Mouse (Mus musculus): ENCODE data around the gene Itgav. TPM values are rescaled to one million over a fixed set of nuclear protein-coding genes. Genes with fewer than 3 reads are reported as not detected.

Itgav gene
- polyA plus RNA-seq, 1 experiment from 2014 or later: 34.8 TPM

GRCm38 (mm10) chr2:83722936-83723335 is 1.3 kb upstream of the Itgav start:
- Histone ChIP-seq H3K27ac (ENCODE audit: low read length) (no peak overlapping the region), H3K27me3 (ENCODE audit: control insufficient read depth, insufficient read depth, low read length) (no peaks in the 10 kb centered on the region), H3K36me3 (ENCODE audit: control insufficient read depth, insufficient read depth) (no peaks in the 10 kb centered on the region), H3K4me1 (ENCODE audit: control insufficient read depth, insufficient read depth, low read length) (peaks cover 9% of the 10 kb centered on the region), H3K4me3 (ENCODE audit: low read length) (no peak overlapping the region), H3K9ac (ENCODE audit: low read length) (no peak overlapping the region), H3K4me2 (ENCODE audit: low read depth, low read length) (peak overlapping the region; percentile 88; the same call in 1 of the 2 replicates), H3K9me3 (replicated peaks; ENCODE audit: control insufficient read depth, low read length) (no peaks in the 10 kb centered on the region)
- no peak for ATAC-seq (replicated peaks; ENCODE audit: extremely low read depth, insufficient read depth, low FRiP score)

GRCm38 (mm10) chr2:83723346-83723745 is 851 bp upstream of the Itgav start:
- H3K4me1 ChIP-seq (ENCODE audit: control insufficient read depth, insufficient read depth, low read length): peaks cover 13% of the 10 kb centered on the region
- peak overlapping the region; percentile 92 for H3K4me3 ChIP-seq (ENCODE audit: low read length)
- no peak for ATAC-seq (replicated peaks; ENCODE audit: extremely low read depth, insufficient read depth, low FRiP score)
- WGBS: 43% methylated on average over 2 of the region's 2 CpGs
- H3K4me2 ChIP-seq (ENCODE audit: low read depth, low read length): peak overlapping the region; percentile 88
- H3K9ac ChIP-seq (ENCODE audit: low read length): peak overlapping the region; percentile 88
- H3K27me3 ChIP-seq (ENCODE audit: control insufficient read depth, insufficient read depth, low read length): no peaks in the 10 kb centered on the region
- H3K27ac ChIP-seq (ENCODE audit: low read length): peak overlapping the region; percentile 90
- no peaks in the 10 kb centered on the region for H3K9me3 ChIP-seq (replicated peaks; ENCODE audit: control insufficient read depth, low read length)
- no peaks in the 10 kb centered on the region for H3K36me3 ChIP-seq (ENCODE audit: control insufficient read depth, insufficient read depth)

GRCm38 (mm10) chr2:83724827-83725730 is 882 bp downstream of the Itgav start:
- Histone ChIP-seq H3K4me2 (ENCODE audit: low read depth, low read length) (peak overlapping the region; percentile 88), H3K36me3 (ENCODE audit: control insufficient read depth, insufficient read depth) (no peaks in the 10 kb centered on the region), H3K9ac (ENCODE audit: low read length) (peak overlapping the region; percentile 88), H3K4me3 (ENCODE audit: low read length) (peak overlapping the region; percentile 92), H3K27me3 (ENCODE audit: control insufficient read depth, insufficient read depth, low read length) (no peaks in the 10 kb centered on the region), H3K4me1 (ENCODE audit: control insufficient read depth, insufficient read depth, low read length) (peaks cover 27% of the 10 kb centered on the region), H3K9me3 (replicated peaks; ENCODE audit: control insufficient read depth, low read length) (no peaks in the 10 kb centered on the region), H3K27ac (ENCODE audit: low read length) (peak overlapping the region; percentile 90)
- ATAC-seq (replicated peaks; ENCODE audit: extremely low read depth, insufficient read depth, low FRiP score): peak; percentile 50
- 6% methylated on average over 39 of the region's 44 CpGs for WGBS

DNA sequence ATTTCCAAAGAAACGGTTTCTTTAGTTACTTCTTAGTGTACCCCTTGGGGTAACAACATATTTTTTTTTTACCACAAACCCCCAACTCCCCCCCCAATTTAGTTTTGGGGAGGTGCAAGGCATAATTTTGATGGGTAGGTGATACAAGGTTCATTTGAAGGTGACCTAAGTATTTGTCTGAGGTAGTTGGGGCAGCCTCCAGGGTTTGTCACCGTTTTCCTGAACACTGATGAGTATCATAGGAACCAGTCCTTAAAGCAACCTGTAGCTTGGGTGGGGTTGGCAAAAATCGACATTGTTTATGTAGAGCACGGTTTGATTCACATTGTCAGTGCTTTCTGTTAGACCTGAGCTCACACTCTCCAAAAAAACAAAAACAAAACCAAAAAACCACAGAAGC is 1.6 kb downstream of the Itgav start:
- 56% methylated on average over 4 of the region's 4 CpGs for WGBS
- peaks cover 27% of the 10 kb centered on the region for H3K4me1 ChIP-seq (ENCODE audit: control insufficient read depth, insufficient read depth, low read length)
- no peaks in the 10 kb centered on the region for H3K36me3 ChIP-seq (ENCODE audit: control insufficient read depth, insufficient read depth)
- peak overlapping the region; percentile 92 for H3K4me3 ChIP-seq (ENCODE audit: low read length)
- no peaks in the 10 kb centered on the region for H3K27me3 ChIP-seq (ENCODE audit: control insufficient read depth, insufficient read depth, low read length)
- H3K27ac ChIP-seq (ENCODE audit: low read length): no peak overlapping the region
- no peaks in the 10 kb centered on the region for H3K9me3 ChIP-seq (replicated peaks; ENCODE audit: control insufficient read depth, low read length)
- peak overlapping the region; percentile 88 for H3K9ac ChIP-seq (ENCODE audit: low read length)
- no peak for ATAC-seq (replicated peaks; ENCODE audit: extremely low read depth, insufficient read depth, low FRiP score)
- peak overlapping the region; percentile 88 for H3K4me2 ChIP-seq (ENCODE audit: low read depth, low read length)

DNA sequence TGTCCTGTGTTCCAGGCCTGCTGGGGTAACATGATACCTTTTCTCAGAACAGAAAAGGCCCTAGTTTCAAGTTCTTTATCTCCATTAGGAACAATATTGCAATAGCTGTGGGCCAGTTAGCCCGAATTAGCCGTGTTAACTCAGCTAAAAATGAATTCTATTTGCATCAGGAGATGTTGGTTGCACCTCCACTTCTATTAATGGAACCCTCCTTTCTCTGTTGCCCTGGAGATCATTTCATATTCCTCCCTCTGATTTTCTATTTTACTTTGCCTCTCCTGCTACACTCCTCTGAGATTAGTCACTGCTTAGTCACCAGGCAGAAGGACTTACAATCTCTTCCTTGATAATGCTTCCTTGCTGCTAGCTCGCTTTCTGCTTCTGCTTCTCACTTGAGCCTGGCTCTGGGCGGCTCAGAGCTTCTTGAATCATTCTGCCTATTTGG is 4.1 kb downstream of the Itgav start:
- no peak for ATAC-seq (replicated peaks; ENCODE audit: extremely low read depth, insufficient read depth, low FRiP score)
- Histone ChIP-seq H3K27me3 (ENCODE audit: control insufficient read depth, insufficient read depth, low read length) (no peaks in the 10 kb centered on the region), H3K4me1 (ENCODE audit: control insufficient read depth, insufficient read depth, low read length) (peaks cover 26% of the 10 kb centered on the region), H3K36me3 (ENCODE audit: control insufficient read depth, insufficient read depth) (no peaks in the 10 kb centered on the region), H3K9me3 (replicated peaks; ENCODE audit: control insufficient read depth, low read length) (no peaks in the 10 kb centered on the region), H3K4me2 (ENCODE audit: low read depth, low read length) (no peak overlapping the region), H3K4me3 (ENCODE audit: low read length) (no peak overlapping the region), H3K9ac (ENCODE audit: low read length) (no peak overlapping the region), H3K27ac (ENCODE audit: low read length) (peak overlapping the region; percentile 54)
- WGBS: 39% methylated on average over 4 of the region's 4 CpGs

DNA sequence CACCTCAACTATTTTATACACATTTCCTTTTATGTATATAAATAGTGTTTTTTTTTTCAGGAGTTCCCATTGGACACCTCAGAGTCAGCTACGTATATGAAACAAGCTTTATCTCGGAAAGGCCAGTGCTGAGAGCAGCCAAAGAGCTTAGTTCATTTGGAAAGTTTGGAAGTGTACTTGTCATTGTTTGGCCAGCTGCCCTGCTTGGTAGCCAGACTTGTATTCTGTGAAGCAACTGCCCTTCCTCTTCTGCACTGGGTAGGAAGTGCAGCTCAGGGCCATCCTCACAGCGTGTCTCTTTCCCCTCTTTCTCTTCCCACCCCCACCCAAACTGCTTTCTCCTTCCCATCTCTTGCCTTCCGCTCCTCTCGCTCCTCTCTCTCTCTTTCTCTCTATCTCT is 5.1 kb downstream of the Itgav start:
- 33% methylated on average over 5 of the region's 5 CpGs for WGBS
- H3K36me3 ChIP-seq (ENCODE audit: control insufficient read depth, insufficient read depth): no peaks in the 10 kb centered on the region
- no peaks in the 10 kb centered on the region for H3K9me3 ChIP-seq (replicated peaks; ENCODE audit: control insufficient read depth, low read length)
- H3K9ac ChIP-seq (ENCODE audit: low read length): no peak overlapping the region
- peak; percentile 69 for ATAC-seq (replicated peaks; ENCODE audit: extremely low read depth, insufficient read depth, low FRiP score)
- peak overlapping the region; percentile 11 for H3K27ac ChIP-seq (ENCODE audit: low read length)
- H3K4me2 ChIP-seq (ENCODE audit: low read depth, low read length): peak overlapping the region; percentile 17
- H3K4me3 ChIP-seq (ENCODE audit: low read length): no peak overlapping the region
- H3K27me3 ChIP-seq (ENCODE audit: control insufficient read depth, insufficient read depth, low read length): no peaks in the 10 kb centered on the region
- H3K4me1 ChIP-seq (ENCODE audit: control insufficient read depth, insufficient read depth, low read length): peaks cover 21% of the 10 kb centered on the region

GRCm38 (mm10) chr2:83732896-83733295 is 8.7 kb downstream of the Itgav start:
- Histone ChIP-seq H3K9ac (ENCODE audit: low read length) (no peak overlapping the region), H3K4me2 (ENCODE audit: low read depth, low read length) (no peak overlapping the region), H3K9me3 (replicated peaks; ENCODE audit: control insufficient read depth, low read length) (no peaks in the 10 kb centered on the region), H3K36me3 (ENCODE audit: control insufficient read depth, insufficient read depth) (peaks cover 6% of the 10 kb centered on the region), H3K27me3 (ENCODE audit: control insufficient read depth, insufficient read depth, low read length) (no peaks in the 10 kb centered on the region; the same call in 1 of the 2 replicates), H3K4me3 (ENCODE audit: low read length) (no peak overlapping the region), H3K4me1 (ENCODE audit: control insufficient read depth, insufficient read depth, low read length) (peaks cover 21% of the 10 kb centered on the region), H3K27ac (ENCODE audit: low read length) (no peak overlapping the region)
- WGBS: 82% methylated on average over 4 of the region's 4 CpGs
- ATAC-seq (replicated peaks; ENCODE audit: extremely low read depth, insufficient read depth, low FRiP score): no peak

DNA sequence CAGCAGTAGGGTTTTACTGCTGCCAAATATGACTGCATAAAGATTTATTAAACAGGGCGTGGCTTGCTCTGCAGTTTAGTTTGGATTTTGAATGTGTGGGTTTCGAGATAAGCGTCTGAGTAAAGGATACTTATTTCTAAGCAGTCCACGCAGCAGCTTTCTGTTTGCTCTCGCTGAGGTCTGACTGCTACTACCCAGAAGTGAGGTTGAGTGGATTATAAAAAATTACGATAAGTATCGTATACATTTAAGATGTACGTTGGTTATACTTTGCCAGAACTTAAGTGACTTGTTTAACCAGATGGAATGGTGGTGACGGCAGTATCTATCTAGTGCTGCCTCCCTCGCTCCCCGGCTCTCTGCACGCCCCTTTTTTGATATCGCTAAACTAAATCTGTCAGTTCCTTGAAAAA is 9.8 kb downstream of the Itgav start:
- H3K4me3 ChIP-seq (ENCODE audit: low read length): 0 out of 2 replicates have a peak overlapping the region, but pooled peaks have one; percentile 17
- no peak overlapping the region for H3K9ac ChIP-seq (ENCODE audit: low read length)
- ATAC-seq (replicated peaks; ENCODE audit: extremely low read depth, insufficient read depth, low FRiP score): no peak
- peak overlapping the region; percentile 16 for H3K4me2 ChIP-seq (ENCODE audit: low read depth, low read length)
- H3K36me3 ChIP-seq (ENCODE audit: control insufficient read depth, insufficient read depth): peaks cover 10% of the 10 kb centered on the region
- WGBS: 73% methylated on average over 13 of the region's 13 CpGs
- H3K4me1 ChIP-seq (ENCODE audit: control insufficient read depth, insufficient read depth, low read length): peaks cover 15% of the 10 kb centered on the region
- no peak overlapping the region for H3K27ac ChIP-seq (ENCODE audit: low read length)
- H3K27me3 ChIP-seq (ENCODE audit: control insufficient read depth, insufficient read depth, low read length): no peaks in the 10 kb centered on the region; the same call in 1 of the 2 replicates
- H3K9me3 ChIP-seq (replicated peaks; ENCODE audit: control insufficient read depth, low read length): no peaks in the 10 kb centered on the region

- no peaks in the 10 kb centered on the region for H3K9me3 ChIP-seq (replicated peaks; ENCODE audit: control insufficient read depth, low read length)
- no peak overlapping the region for H3K9ac ChIP-seq (ENCODE audit: low read length)
- H3K27me3 ChIP-seq (ENCODE audit: control insufficient read depth, insufficient read depth, low read length): no peaks in the 10 kb centered on the region; the same call in 1 of the 2 replicates
- peaks cover 14% of the 10 kb centered on the region for H3K4me1 ChIP-seq (ENCODE audit: control insufficient read depth, insufficient read depth, low read length)
- ATAC-seq (replicated peaks; ENCODE audit: extremely low read depth, insufficient read depth, low FRiP score): no peak
- no peak overlapping the region for H3K4me3 ChIP-seq (ENCODE audit: low read length)
- H3K36me3 ChIP-seq (ENCODE audit: control insufficient read depth, insufficient read depth): peaks cover 10% of the 10 kb centered on the region
- no peak overlapping the region for H3K27ac ChIP-seq (ENCODE audit: low read length)
- WGBS: 58% methylated on average over 5 of the region's 5 CpGs
- H3K4me2 ChIP-seq (ENCODE audit: low read depth, low read length): no peak overlapping the region
Observed at GRCm38 (mm10) chr2:83735276-83735675, 11.1 kb downstream of the Itgav start.
